8 mouse cellular contexts compared by ENCODE assay signal in the genomic region with DNA sequence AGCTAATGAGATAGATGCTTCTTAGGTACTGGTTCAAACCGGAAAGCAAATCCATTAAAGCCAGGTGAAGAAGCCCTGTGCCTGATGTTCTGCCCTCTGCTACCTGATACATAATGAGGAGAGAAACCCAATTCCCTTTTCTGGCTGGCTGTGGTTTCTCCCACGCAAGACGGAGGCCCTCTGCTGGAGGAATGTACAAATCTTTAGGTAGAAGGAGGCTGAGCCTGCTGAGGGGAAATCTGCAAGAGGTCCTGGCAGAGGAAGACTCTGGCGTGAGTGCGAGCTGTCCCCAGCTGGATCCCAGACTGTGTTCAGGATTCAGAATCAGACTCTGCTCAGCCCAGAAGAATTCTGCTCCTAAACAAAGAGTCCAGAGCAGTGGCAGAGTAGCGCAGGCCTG.
DNase-seq lines count a peak whose midpoint lies in the region; ATAC-seq and TF ChIP-seq lines count a peak whose summit lies in the region.

No protein-coding gene starts in this region.

- ATAC-seq in liver, embryonic 12.5 days: no peak
- peak; percentile 79 for ATAC-seq in common myeloid progenitor, adult 5-6 weeks (replicated peaks; ENCODE audit: low read depth, poor library complexity, severe bottlenecking)
- ATAC-seq in heart, postnatal 0 days (ENCODE audit: insufficient read depth, low read depth): no peak

- 64% methylated on average over 6 of the region's 6 CpGs for WGBS in liver, embryonic 12.5 days (ENCODE audit: insufficient replicate concordance)
- WGBS in heart, postnatal 0 days: 71% methylated on average over 6 of the region's 6 CpGs
- 61% methylated on average over 6 of the region's 6 CpGs for WGBS in lung, adult 2 months

- peak; percentile 46 for TF ChIP-seq CTCF in heart, postnatal 0 days (IDR thresholded peaks at IDR 0.05; ENCODE audit: low read depth)
- peak; percentile 42; the same call in 1 of the 2 replicates for TF ChIP-seq CTCF in lung, adult 2 months (IDR thresholded peaks at IDR 0.05; ENCODE audit: insufficient read depth, low read length)

- no peak overlapping the region for H3K4me3 ChIP-seq in liver, embryonic 12.5 days
- no peak overlapping the region for H3K4me3 ChIP-seq in heart, postnatal 0 days (ENCODE audit: low read depth, low read length)
- H3K4me3 ChIP-seq in lung, adult 2 months (replicated peaks; ENCODE audit: extremely low read depth, low read depth, low read length): no peak overlapping the region

- H3K27me3 ChIP-seq in liver, embryonic 12.5 days (replicated peaks): no peaks in the 10 kb centered on the region
- H3K27me3 ChIP-seq in heart, postnatal 0 days (ENCODE audit: control insufficient read depth, insufficient read depth, low read length): no peaks in the 10 kb centered on the region

- H3K36me3 ChIP-seq in liver, embryonic 12.5 days: no peaks in the 10 kb centered on the region
- H3K36me3 ChIP-seq in heart, postnatal 0 days (replicated peaks; ENCODE audit: control insufficient read depth, insufficient read depth, low read length): peaks cover 4% of the 10 kb centered on the region; the same call in 1 of the 2 replicates

- 0 out of 2 replicates have a peak, but pooled peaks cover 7% of the 10 kb centered on the region for H3K4me1 ChIP-seq in liver, embryonic 12.5 days
- H3K4me1 ChIP-seq in heart, postnatal 0 days (ENCODE audit: control insufficient read depth, insufficient read depth): 0 out of 2 replicates have a peak, but pooled peaks cover 19% of the 10 kb centered on the region
- H3K4me1 ChIP-seq in lung, adult 2 months (ENCODE audit: control insufficient read depth, insufficient read depth, low read length): peaks cover 2% of the 10 kb centered on the region; the same call in 1 of the 2 replicates

- TF ChIP-seq EP300 in heart, postnatal 0 days (IDR thresholded peaks at IDR 0.05; ENCODE audit: low read depth): no peak

- no peaks in the 10 kb centered on the region for H3K9me3 ChIP-seq in liver, embryonic 12.5 days (replicated peaks)
- no peaks in the 10 kb centered on the region for H3K9me3 ChIP-seq in heart, postnatal 0 days (replicated peaks; ENCODE audit: control insufficient read depth, low read length)

- H3K9ac ChIP-seq in liver, embryonic 12.5 days: no peak overlapping the region
- no peak overlapping the region for H3K9ac ChIP-seq in heart, postnatal 0 days (replicated peaks; ENCODE audit: low read depth, low read length)

- H3K27ac ChIP-seq in liver, embryonic 12.5 days: no peak overlapping the region
- H3K27ac ChIP-seq in heart, postnatal 0 days (ENCODE audit: low read depth): peak overlapping the region; percentile 31; the same call in 1 of the 2 replicates

- no peak overlapping the region for H3K4me2 ChIP-seq in liver, embryonic 12.5 days
- H3K4me2 ChIP-seq in heart, postnatal 0 days (ENCODE audit: low read depth, low read length): no peak overlapping the region

- peak; percentile 11 for DNase-seq in liver
- DNase-seq in T-cell, adult 2 months (ENCODE audit: low spot score): peak; percentile 4
- peak; percentile 36 for DNase-seq in heart, postnatal 0 days (ENCODE audit: low spot score)
- no peak for DNase-seq in lung, adult 2 months
- peak; percentile 84 for DNase-seq in right cerebral cortex, adult 18-20 months
- DNase-seq in Muller cell, postnatal 12 days (ENCODE audit: inconsistent ontology term): no peak

- TF ChIP-seq POLR2A in lung, adult 2 months (IDR thresholded peaks at IDR 0.05; ENCODE audit: borderline replicate concordance, extremely low read depth, low read depth, low read length): no peak

Comparison
In these comparisons a context has a peak if more than half of its experiments do, and no peak if none do; other contexts are left out.
1. DNase-seq: peak in liver (single experiment), T-cell, adult 2 months (single experiment), heart, postnatal 0 days (single experiment) and right cerebral cortex, adult 18-20 months (single experiment); none in lung, adult 2 months (single experiment) and Muller cell, postnatal 12 days (single experiment).